Mouse (Mus musculus): ENCODE results near the gene Zfp202.
A peak's percentile ranks its signal among the peaks of the same experiment; 100 is the strongest.
"Not testable (repeated sequence)": the region's sequence is repeated elsewhere in the genome, so short reads cannot be mapped to it uniquely, and the experiment has no call there.

The Zfp202 gene

DNA sequence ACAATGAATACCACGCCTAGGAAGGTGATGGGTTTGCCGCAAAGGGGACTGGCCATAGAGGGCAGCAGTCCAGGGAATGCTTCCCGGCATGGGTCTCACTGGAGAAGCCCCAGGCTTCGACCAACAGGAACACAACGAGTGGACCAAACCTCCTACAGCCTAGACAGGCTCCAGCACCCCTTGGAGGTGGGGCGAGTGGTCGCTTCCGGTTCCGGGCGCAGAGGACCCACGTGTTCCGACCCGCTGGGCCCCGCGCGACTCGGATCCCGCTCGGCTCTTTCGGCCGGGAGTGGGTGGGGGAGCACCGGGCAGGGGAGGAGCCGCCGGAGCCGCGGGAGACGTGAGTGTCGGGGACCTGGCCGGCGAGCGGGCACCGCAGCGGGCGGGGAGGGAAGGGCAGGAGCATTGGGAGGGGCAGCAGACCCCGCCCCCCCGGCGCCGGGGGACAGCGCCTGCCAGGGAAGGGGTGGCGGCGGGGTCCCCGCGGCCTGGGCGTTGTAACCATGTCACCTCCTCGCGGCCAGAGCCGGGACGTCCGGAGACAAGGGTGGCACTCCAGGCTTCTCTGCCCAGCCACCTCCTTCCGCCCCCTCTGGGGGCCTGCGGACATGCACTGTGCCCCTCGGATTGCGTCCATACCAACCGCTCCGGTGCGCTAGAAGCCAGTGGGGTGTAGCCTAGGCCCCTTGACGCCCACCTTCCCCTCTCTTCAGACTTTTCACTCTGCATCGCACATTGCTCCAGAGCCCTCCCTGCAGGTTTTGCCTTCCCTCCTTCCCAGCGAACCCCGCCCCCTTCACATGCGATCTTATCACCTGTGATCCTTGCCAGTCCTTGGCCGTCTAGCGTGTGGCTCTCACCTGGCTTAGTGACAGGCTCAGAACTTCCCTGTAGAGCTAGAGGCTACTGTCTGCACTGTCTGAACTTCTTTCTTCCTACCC lies at the start of gene Zfp202:
Gene Zfp202, plus strand, starts transcription at position 219 of the 941 bp plus-strand sequence.
- DNase-seq (ENCODE audit: low spot score), result peak; percentile 90

DNA sequence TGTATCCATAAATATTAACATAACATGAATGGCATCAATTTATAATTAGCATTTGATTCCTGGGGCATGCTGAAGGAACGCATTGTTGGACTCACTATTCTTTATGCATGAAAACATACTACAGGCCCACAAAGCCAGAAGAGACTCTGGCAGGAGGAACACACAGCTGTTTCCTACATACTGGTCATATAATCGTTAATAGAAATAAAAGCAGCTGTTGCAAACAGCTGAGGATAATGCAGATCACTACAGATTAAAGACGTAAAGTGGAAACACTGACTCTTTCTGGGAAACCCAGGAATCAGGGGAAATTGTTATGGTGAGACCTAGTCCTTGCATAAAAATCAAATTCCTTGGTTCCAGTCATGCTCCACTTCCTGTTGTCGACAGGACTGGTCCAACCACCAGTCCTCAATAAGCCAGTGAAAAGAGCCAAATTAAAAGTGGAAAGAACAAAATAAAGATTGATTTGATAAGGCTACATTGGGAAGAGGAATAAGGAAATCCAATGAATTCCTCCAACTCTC lies 36.9 kb upstream of the Zfp202 start:
- no peak for DNase-seq (ENCODE audit: low spot score)

DNA sequence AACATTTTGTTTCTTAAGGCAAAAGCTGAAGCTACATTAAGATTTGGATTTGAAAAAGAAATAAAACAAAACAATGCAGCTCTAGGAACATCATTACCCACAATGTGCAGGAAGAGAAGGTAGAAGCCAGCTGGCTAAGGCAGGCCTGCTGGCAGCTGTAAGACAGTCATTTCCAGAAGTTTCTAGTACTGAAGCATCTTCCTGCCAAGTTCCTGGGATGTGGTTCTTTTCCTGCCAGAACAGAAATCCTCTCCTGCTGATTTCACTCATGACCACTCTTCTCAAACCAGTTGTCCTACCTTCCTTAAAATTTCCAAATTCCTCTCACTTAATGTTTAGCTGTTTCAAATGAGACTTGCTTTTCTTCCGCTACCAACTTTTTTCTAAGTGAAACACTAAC lies 25.7 kb upstream of the Zfp202 start:
- DNase-seq (ENCODE audit: low spot score), result no peak

GRCm38 (mm10) chr9:40177017-40177416 lies 15.1 kb upstream of the Zfp202 start:
- DNase-seq (ENCODE audit: low spot score), result no peak

GRCm38 (mm10) chr9:40180620-40181019 lies 11.5 kb upstream of the Zfp202 start, which contains the start of gene Olfr986:
Olfr986 (plus strand) TSS chr9:40180920.
- no peak for DNase-seq (ENCODE audit: low spot score)

- not testable (repeated sequence) for DNase-seq (ENCODE audit: low spot score)
Measured at GRCm38 (mm10) chr9:40185166-40185565, 7.0 kb upstream of the Zfp202 start.

GRCm38 (mm10) chr9:40191086-40191876 lies 835 bp upstream of the Zfp202 start:
- no peak for DNase-seq (ENCODE audit: low spot score)

GRCm38 (mm10) chr9:40195981-40196380 lies 3.9 kb downstream of the Zfp202 start:
- no peak for DNase-seq (ENCODE audit: low spot score)

DNA sequence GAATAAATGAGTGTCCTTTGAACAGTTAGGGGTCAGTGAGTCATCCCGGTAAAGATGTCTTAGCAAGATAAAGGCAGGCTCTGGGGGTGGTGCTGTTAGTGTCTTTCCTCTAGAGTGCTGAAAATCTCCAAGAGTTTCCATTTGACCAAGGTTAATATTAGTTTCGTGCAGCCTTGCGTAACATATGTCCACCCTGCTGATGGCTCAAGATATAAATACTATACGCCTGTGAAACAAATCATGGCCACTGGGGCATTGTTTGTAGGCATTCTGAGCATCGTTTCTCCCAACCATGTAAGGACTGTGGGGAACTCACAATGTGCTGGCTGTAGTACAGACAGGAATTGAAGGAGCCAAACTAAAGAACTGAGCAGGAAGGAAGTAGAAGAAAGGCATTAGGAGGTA lies 14.4 kb downstream of the Zfp202 start:
- no peak for DNase-seq (ENCODE audit: low spot score)

GRCm38 (mm10) chr9:40210744-40211143 lies 18.6 kb downstream of the Zfp202 start:
- no peak for DNase-seq (ENCODE audit: low spot score)

- DNase-seq (ENCODE audit: low spot score), result no peak
Measured at GRCm38 (mm10) chr9:40214058-40214457, 21.9 kb downstream of the Zfp202 start.

GRCm38 (mm10) chr9:40216651-40217050 lies 24.5 kb downstream of the Zfp202 start:
- no peak for DNase-seq (ENCODE audit: low spot score)

DNA sequence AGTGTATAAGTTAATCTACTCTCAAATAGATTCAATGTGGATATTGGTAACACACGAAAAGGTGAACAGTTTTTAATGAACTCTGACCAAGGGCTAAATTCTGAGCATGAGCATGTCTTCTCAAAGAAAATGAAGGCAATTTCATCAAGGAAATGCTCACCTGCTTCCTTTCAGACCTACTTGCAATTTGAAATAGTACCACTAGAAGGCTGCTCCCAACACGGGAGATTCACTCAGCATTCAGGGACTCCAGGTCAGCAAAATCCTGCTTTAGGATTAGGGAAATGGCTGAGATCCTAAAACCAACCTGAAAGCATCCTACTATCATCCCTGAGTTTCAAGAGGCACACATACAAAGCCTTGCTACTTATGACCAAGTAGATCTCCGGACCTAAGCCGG lies 32.2 kb downstream of the Zfp202 start:
- DNase-seq (ENCODE audit: low spot score), result no peak

- no peak for DNase-seq (ENCODE audit: low spot score)
Measured at GRCm38 (mm10) chr9:40227874-40228789, 36.0 kb downstream of the Zfp202 start.

DNA sequence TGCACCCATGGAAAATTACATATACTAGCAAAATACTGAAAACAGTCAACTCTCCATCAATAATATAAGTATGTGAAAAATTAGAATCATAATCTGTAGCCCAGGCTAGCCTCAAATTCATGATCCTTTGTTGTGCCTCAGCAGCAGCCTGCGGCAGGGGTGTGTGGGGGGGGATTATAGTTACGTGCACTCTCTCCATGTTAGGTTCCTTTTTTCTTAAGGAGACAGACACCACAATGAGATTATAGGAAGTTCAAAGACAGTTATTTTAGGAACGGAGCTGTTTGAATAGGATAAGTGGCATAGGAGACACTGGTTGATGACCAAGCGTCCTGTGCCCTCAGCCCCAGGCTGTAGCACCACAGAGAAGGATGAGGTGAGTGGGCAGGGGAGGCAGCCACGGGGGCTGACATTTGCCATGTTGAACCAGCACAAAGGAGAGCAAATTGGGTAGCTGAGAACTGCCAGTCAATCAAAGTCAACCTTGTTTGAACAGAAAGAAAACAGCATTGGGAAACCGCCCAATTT lies 36.8 kb downstream of the Zfp202 start:
- no peak for DNase-seq (ENCODE audit: low spot score)

DNA sequence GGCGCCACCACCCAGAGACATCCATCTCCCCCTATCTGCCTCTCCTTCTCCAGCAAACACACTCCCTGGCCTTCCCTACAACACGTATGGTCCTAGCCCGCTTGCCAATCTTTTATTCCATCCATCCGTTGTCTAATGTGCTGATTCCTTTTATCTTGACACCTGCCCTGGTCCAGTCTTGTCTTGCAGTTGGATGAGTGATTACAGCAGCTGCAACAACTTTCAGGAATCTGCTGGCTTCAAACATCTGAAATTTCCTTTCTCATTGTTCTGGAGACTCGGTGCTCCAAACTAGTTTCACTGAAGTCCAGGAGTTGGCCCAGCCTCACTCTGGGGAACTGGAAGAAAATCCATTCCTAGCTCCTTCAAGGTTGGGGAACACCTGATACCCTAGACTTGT lies 37.4 kb downstream of the Zfp202 start:
- no peak for DNase-seq (ENCODE audit: low spot score)

DNA sequence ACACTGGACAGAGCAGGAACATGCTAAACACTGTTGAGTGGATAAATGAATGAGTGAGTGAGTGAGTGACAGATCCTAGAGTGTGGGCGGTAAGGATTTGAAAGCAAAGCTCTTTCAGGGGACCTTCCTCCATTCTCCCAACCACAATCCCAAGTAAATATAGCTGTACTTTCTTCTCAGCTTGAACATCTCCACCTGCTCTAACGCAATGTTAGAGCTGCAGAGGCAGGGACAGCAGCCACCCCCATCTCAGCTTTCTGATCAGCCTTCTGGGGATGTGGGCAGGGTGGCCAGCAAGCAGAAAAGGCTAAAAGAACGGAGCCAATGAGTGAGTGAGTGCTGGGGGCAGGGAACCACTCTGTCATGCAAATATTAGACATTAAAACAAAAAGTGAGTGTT lies 38.9 kb downstream of the Zfp202 start:
- no peak for DNase-seq (ENCODE audit: low spot score)

DNA sequence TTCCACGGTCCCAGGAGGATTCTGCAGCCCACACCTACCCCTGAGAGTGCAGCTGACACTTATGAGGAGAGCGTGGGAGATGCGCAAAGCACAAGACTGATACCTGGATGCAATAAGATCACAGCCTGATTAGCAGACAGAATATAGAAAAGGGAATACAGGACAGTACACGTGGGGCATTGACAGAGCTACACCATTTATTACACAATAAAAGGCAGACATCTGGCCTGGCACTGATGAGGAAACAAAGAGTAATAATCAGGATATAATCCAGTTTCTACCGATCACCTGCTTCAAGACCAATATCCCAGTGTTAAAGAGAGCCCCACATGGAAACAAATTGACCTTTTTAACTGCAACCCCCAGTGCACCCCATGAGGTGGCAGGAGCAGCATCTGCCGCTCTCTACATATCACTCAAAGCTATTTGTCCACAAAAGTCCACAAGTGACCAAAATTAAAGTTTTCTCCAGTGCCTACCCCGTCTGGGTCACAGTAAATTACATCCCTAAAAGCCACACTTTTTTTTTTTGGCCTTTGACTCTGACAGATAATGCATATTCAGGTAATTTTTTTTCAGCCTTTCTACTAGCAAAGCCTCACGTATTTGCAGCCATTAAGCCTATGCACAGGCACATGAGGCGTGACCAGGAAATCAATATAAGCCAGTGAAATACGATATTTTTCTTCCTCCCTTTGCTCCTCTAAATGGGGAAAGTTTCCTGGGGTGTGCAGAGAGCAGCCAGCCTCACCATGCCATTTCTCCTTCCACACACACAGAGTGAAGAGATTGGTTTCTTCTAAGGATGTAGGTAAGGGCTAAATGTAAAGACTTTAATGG lies 42.3 kb downstream of the Zfp202 start:
- no peak for DNase-seq (ENCODE audit: low spot score)

- DNase-seq (ENCODE audit: low spot score), result no peak
Measured at GRCm38 (mm10) chr9:40235220-40235619, 43.1 kb downstream of the Zfp202 start.

GRCm38 (mm10) chr9:40239749-40240148 lies 47.6 kb downstream of the Zfp202 start:
- DNase-seq (ENCODE audit: low spot score), result no peak
